Mouse (Mus musculus) olfactory bulb, adult 2 months (tissue): ENCODE measurements around the gene Strip1.

ENCODE experiments used
- CTCF ChIP-seq: fragments of 200-500 bp; IDR thresholded peaks from 2 replicates; pipeline ENCODE4 v1.5.1; 2012; ENCODE audit warnings: low read depth, mild to moderate bottlenecking, low read length, moderate library complexity; ENCODE audit not compliant: insufficient read depth
- POLR2A ChIP-seq: fragments of 200-500 bp; IDR thresholded peaks from 2 replicates; pipeline ENCODE4 v1.6.1; 2012; ENCODE audit warnings: mild to moderate bottlenecking, low read depth, low read length, moderate library complexity; ENCODE audit not compliant: insufficient read depth

DNA sequence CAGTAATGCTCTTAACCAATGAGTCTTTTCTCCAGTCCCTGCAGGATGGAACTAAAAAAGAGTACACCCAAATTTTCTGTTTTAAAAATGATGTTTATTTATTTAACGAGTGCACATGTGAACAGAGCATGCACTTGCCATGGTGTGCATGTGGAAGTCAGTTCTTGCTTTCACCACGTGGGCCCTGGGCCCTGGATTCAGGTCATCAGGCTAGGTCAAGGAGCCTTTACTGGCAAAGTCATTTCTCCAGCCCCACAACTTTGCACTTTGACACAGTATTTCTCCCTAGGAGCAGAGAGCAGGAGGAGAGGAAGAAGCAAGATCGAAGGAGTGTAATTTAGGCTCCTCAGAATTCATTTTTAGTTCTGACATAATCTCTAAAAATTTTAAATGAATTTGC lies 23.4 kb upstream of the Strip1 start:
- TF ChIP-seq POLR2A, result no peak
- TF ChIP-seq CTCF, result no peak
